ENCODE assay signal across 8 mouse cellular contexts in the genomic region with DNA sequence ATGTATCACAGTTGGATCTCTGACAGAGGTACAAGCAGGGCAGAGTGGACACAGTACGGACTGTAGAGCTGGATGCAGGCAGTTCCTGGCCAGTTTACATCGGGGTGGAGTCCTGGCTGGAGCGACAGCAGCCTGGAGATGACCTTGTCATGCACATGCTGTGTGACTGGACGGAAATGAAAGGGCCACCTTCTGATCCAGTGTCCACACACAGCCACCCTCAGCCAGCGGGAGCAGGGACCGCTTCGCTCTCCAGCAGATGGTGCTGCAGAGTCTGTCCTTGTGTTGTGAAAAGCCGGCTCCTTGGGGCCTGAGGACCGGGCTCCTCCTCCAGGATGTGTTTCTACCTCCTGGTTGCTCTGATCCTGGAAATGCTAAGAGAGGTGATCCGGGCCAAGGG. TPM values are rescaled to one million over a fixed set of nuclear protein-coding genes. Genes with fewer than 3 reads are reported as not detected.
DNase-seq lines count a peak whose midpoint lies in the region; ATAC-seq lines count a peak whose summit lies in the region.

No protein-coding gene starts in this region.

- no peaks in the 10 kb centered on the region for H3K9me3 ChIP-seq in kidney, embryonic 14.5 days (ENCODE audit: control insufficient read depth, low read length)
- no peaks in the 10 kb centered on the region for H3K9me3 ChIP-seq in lung, embryonic 16.5 days (ENCODE audit: control insufficient read depth, low read length)

- no peak overlapping the region for H3K27ac ChIP-seq in kidney, embryonic 14.5 days (ENCODE audit: low read depth, low read length)
- H3K27ac ChIP-seq in lung, embryonic 16.5 days (ENCODE audit: low read length) = no peak overlapping the region

- peaks cover 28% of the 10 kb centered on the region for H3K36me3 ChIP-seq in kidney, embryonic 14.5 days (ENCODE audit: control insufficient read depth, insufficient read depth, low read length)
- H3K36me3 ChIP-seq in lung, embryonic 16.5 days (ENCODE audit: control insufficient read depth, insufficient read depth, low read length) = peaks cover 4% of the 10 kb centered on the region

- H3K9ac ChIP-seq in kidney, embryonic 14.5 days (ENCODE audit: low read depth, low read length) = no peak overlapping the region
- no peak overlapping the region for H3K9ac ChIP-seq in lung, embryonic 16.5 days (ENCODE audit: low read length)

- peaks cover 3% of the 10 kb centered on the region; the same call in 1 of the 2 replicates for H3K4me1 ChIP-seq in kidney, embryonic 14.5 days (ENCODE audit: control insufficient read depth, insufficient read depth, low read length)
- peaks cover 4% of the 10 kb centered on the region; the same call in 1 of the 2 replicates for H3K4me1 ChIP-seq in lung, embryonic 16.5 days (replicated peaks; ENCODE audit: control insufficient read depth, insufficient read depth, low read length)

- 25% methylated on average over 10 of the region's 10 CpGs for WGBS in kidney, embryonic 14.5 days
- WGBS in lung, embryonic 16.5 days = 15% methylated on average over 10 of the region's 10 CpGs

- H3K27me3 ChIP-seq in kidney, embryonic 14.5 days (ENCODE audit: control insufficient read depth, insufficient read depth, low read length) = no peaks in the 10 kb centered on the region
- H3K27me3 ChIP-seq in lung, embryonic 16.5 days (ENCODE audit: control insufficient read depth, insufficient read depth, low read depth, low read length) = no peaks in the 10 kb centered on the region

- ATAC-seq in kidney, embryonic 14.5 days (ENCODE audit: low FRiP score, low TSS enrichment) = peak; percentile 42; the same call in 1 of the 2 replicates
- ATAC-seq in lung, embryonic 16.5 days (ENCODE audit: low read depth) = peak; percentile 37; the same call in 1 of the 2 replicates

- no peak overlapping the region for H3K4me2 ChIP-seq in kidney, embryonic 14.5 days (replicated peaks; ENCODE audit: low read depth, low read length)
- H3K4me2 ChIP-seq in lung, embryonic 16.5 days (ENCODE audit: low read depth, low read length) = no peak overlapping the region

- H3K4me3 ChIP-seq in kidney, embryonic 14.5 days (ENCODE audit: low read length) = no peak overlapping the region
- H3K4me3 ChIP-seq in lung, embryonic 16.5 days (ENCODE audit: low read length) = no peak overlapping the region

- peak; percentile 35 for DNase-seq in 3T3-L1 (ENCODE audit: low read depth, low spot score)
- DNase-seq in Muller cell, postnatal 12 days (ENCODE audit: inconsistent ontology term) = peak; percentile 46
- peak; percentile 86 to 90 for DNase-seq in cerebellum, postnatal 14 days
- peak; percentile 59 for DNase-seq in heart, adult 8-10 months (ENCODE audit: low spot score)
- DNase-seq in right cerebral cortex, postnatal 14 days = peak; percentile 72
- DNase-seq in urinary bladder, postnatal 4 days (ENCODE audit: low spot score in 2 of 2) = no peak

RNA-seq across cellular contexts. Expression of gene Trp53i11, which starts 16.3 kb away (rescaled TPM):
- 10 to 100 TPM; 14.0 to 37.8 (median 23.2) TPM for total RNA-seq in heart, adult 8-10 months (2022)
- 26.4 and 46.6 TPM in 2 replicates for polyA plus RNA-seq in kidney, embryonic 14.5 days (2014; fragmentation: Nextera tagmentation; extraction: Ambion mirVana)
- 44.7 and 48.9 TPM in 2 replicates for polyA plus RNA-seq in lung, embryonic 16.5 days (2015; fragmentation: Nextera tagmentation; extraction: Ambion mirVana)

Comparison
In these comparisons a context has a peak if more than half of its experiments do, and no peak if none do; other contexts are left out.
1. DNase-seq: peak in 3T3-L1 (single experiment), Muller cell, postnatal 12 days (single experiment), cerebellum, postnatal 14 days (2 of 2), heart, adult 8-10 months (single experiment) and right cerebral cortex, postnatal 14 days (single experiment); none in urinary bladder, postnatal 4 days (0 of 2).